Mouse (Mus musculus) G1E (cell line): ENCODE data around the gene Mtrf1. TPM values are rescaled to one million over a fixed set of nuclear protein-coding genes. Genes with fewer than 3 reads are reported as not detected.
A peak's percentile ranks its signal among the peaks of the same experiment; 100 is the strongest.
"Not testable (repeated sequence)": the region's sequence is repeated elsewhere in the genome, so short reads cannot be mapped to it uniquely, and the experiment has no call there.

Source experiments
- ATAC-seq: 2 replicates; pipeline ENCODE4 v1.8.0; 2016; ENCODE audit warnings: mild to moderate bottlenecking; ENCODE audit not compliant: insufficient number of reproducible peaks, poor library complexity, low FRiP score, severe bottlenecking; ENCODE audit errors: extremely low read depth
- DNase-seq: peaks from one replicate; pipeline ENCODE4 v3.0.0; 2012; ENCODE audit warnings: low spot score
- H3K27me3 ChIP-seq: 2 replicates; pipeline ENCODE4 v1.6.1; 2012; ENCODE audit warnings: mild to moderate bottlenecking, low read length, inconsistent platforms; ENCODE audit not compliant: insufficient read depth
- H3K36me3 ChIP-seq: replicated peaks from 2 replicates; pipeline ENCODE3; 2012; ENCODE audit warnings: mild to moderate bottlenecking, inconsistent platforms
- H3K4me1 ChIP-seq: 2 replicates; pipeline ENCODE4 v1.6.1; 2012; ENCODE audit warnings: low read depth, low read length, inconsistent platforms, mixed read lengths; ENCODE audit not compliant: insufficient read depth
- H3K4me3 ChIP-seq: 2 replicates; pipeline ENCODE4 v1.5.1; 2012; ENCODE audit warnings: low read depth, mild to moderate bottlenecking, inconsistent platforms, low read length, moderate library complexity, mixed read lengths
- H3K9me3 ChIP-seq: replicated peaks from 2 replicates; pipeline ENCODE4 v1.6.1; 2012; ENCODE audit warnings: inconsistent platforms
- CTCF ChIP-seq: IDR thresholded peaks from 2 replicates; pipeline ENCODE4 v1.5.1; 2012; ENCODE audit warnings: low read depth, low read length, inconsistent platforms, mixed read lengths
- GATA1 ChIP-seq: IDR thresholded peaks from 2 replicates; pipeline ENCODE4 v1.6.1; 2012; ENCODE audit warnings: borderline replicate concordance, low read length, inconsistent platforms, mixed read lengths
- GATA2 ChIP-seq: IDR thresholded peaks from 2 replicates; pipeline ENCODE4 v1.6.1; 2012; ENCODE audit warnings: low read depth, low read length, inconsistent platforms, borderline replicate concordance
- POLR2AphosphoS5 ChIP-seq: IDR thresholded peaks from 2 replicates; pipeline ENCODE4 v1.6.1; 2012; ENCODE audit warnings: low read depth, low read length, inconsistent platforms; ENCODE audit not compliant: insufficient replicate concordance
- TAL1 ChIP-seq: conservative IDR thresholded peaks from 2 replicates; pipeline ENCODE4 v1.6.1; 2012; ENCODE audit warnings: low read depth, low read length, inconsistent platforms, mixed read lengths
- polyA plus RNA-seq: library from polyadenylated mRNA; stranded (reverse); fragments of >175 nt; gene quantifications from 2 replicates; pipeline ENCODE4 v1.2.3, GENCODE M21; 2012
- total RNA-seq, 2 experiments: library from RNA; stranded (forward) in 1 of 2; stranded (reverse) in 1 of 2; fragments of 200-1000 nt in 1 of 2; fragments of >200 nt in 1 of 2; fragmentation: Nextera tagmentation in 1 of 2; gene quantifications; 2 replicates each; pipeline ENCODE4 v1.2.3; 2014 to 2017

The Mtrf1 gene
- total and polyA plus RNA-seq, 3 experiments: 0.41 to 24.9 (median 19.8) TPM

GRCm38 (mm10) chr14:79413121-79413520, 15.5 kb downstream of the Mtrf1 start:
- ATAC-seq: no peak
- TF ChIP-seq POLR2AphosphoS5 (no peak), TAL1 (no peak), GATA2 (no peak), GATA1 (no peak), CTCF (no peak)
- H3K4me1 ChIP-seq: no peaks in the 10 kb centered on the region
- H3K36me3 ChIP-seq: peaks cover 67% of the 10 kb centered on the region
- no peak for DNase-seq
- no peaks in the 10 kb centered on the region for H3K9me3 ChIP-seq
- H3K27me3 ChIP-seq: no peaks in the 10 kb centered on the region
- H3K4me3 ChIP-seq: no peak overlapping the region

- Histone ChIP-seq H3K27me3 (no peaks in the 10 kb centered on the region), H3K36me3 (peaks cover 61% of the 10 kb centered on the region), H3K4me1 (no peaks in the 10 kb centered on the region; the same call in 1 of the 2 replicates), H3K4me3 (no peak overlapping the region), H3K9me3 (no peaks in the 10 kb centered on the region)
- no peak for ATAC-seq
- no peak for DNase-seq
- TF ChIP-seq POLR2AphosphoS5: no peak
- TF ChIP-seq GATA1: no peak
- no peak for TF ChIP-seq GATA2
- no peak for TF ChIP-seq TAL1
- TF ChIP-seq CTCF: no peak
These were observed 22.6 kb downstream of the Mtrf1 start for GRCm38 (mm10) chr14:79420083-79420685.

GRCm38 (mm10) chr14:79425979-79426729, 28.6 kb downstream of the Mtrf1 start, which contains the start of gene Kbtbd7:
Gene Kbtbd7, plus strand, starts transcription at chr14:79426511.
- H3K4me3 ChIP-seq: peak within 1 kb of the TSS; percentile 71
- peaks cover 32% of the 10 kb centered on the region for H3K36me3 ChIP-seq
- H3K27me3 ChIP-seq: no peaks in the 10 kb centered on the region
- peaks cover 14% of the 10 kb centered on the region; the same call in 1 of the 2 replicates for H3K4me1 ChIP-seq
- H3K9me3 ChIP-seq: no peaks in the 10 kb centered on the region; the same call in 1 of the 2 replicates
- peak; percentile 94 for DNase-seq
- TF ChIP-seq GATA1 (no peak), GATA2 (no peak), TAL1 (no peak), CTCF (no peak), POLR2AphosphoS5 (no peak)
- ATAC-seq: peak; percentile 99

- Histone ChIP-seq H3K4me1 (peaks cover 14% of the 10 kb centered on the region; the same call in 1 of the 2 replicates), H3K36me3 (peaks cover 31% of the 10 kb centered on the region), H3K4me3 (peak overlapping the region; percentile 71)
- ATAC-seq, H3K27me3 ChIP-seq, H3K9me3 ChIP-seq, DNase-seq: not testable (repeated sequence)
These were observed 29.3 kb downstream of the Mtrf1 start for GRCm38 (mm10) chr14:79426730-79427365.

GRCm38 (mm10) chr14:79434068-79434467, 36.5 kb downstream of the Mtrf1 start:
- Histone ChIP-seq H3K4me3 (no peak overlapping the region), H3K4me1 (peaks cover 8% of the 10 kb centered on the region; the same call in 1 of the 2 replicates), H3K36me3 (peaks cover 3% of the 10 kb centered on the region), H3K9me3 (no peaks in the 10 kb centered on the region; the same call in 1 of the 2 replicates), H3K27me3 (peaks cover 3% of the 10 kb centered on the region; the same call in 1 of the 2 replicates)
- DNase-seq (no peak), ATAC-seq (no peak)
- TF ChIP-seq GATA2: no peak
- no peak for TF ChIP-seq POLR2AphosphoS5
- no peak for TF ChIP-seq TAL1
- TF ChIP-seq GATA1: no peak
- TF ChIP-seq CTCF: no peak

- peaks cover 5% of the 10 kb centered on the region for H3K4me1 ChIP-seq
- H3K36me3 ChIP-seq: no peaks in the 10 kb centered on the region
- TF ChIP-seq GATA1 (no peak), CTCF (no peak), GATA2 (no peak), POLR2AphosphoS5 (no peak), TAL1 (no peak)
- H3K9me3 ChIP-seq: peaks cover 2% of the 10 kb centered on the region; the same call in 1 of the 2 replicates
- ATAC-seq (peak; percentile 38), DNase-seq (no peak)
- peaks cover 19% of the 10 kb centered on the region for H3K27me3 ChIP-seq
- H3K4me3 ChIP-seq: no peak overlapping the region
These were observed 43.1 kb downstream of the Mtrf1 start for GRCm38 (mm10) chr14:79440655-79441054.
